9 mouse cellular contexts compared by ENCODE assay signal in the genomic region with DNA sequence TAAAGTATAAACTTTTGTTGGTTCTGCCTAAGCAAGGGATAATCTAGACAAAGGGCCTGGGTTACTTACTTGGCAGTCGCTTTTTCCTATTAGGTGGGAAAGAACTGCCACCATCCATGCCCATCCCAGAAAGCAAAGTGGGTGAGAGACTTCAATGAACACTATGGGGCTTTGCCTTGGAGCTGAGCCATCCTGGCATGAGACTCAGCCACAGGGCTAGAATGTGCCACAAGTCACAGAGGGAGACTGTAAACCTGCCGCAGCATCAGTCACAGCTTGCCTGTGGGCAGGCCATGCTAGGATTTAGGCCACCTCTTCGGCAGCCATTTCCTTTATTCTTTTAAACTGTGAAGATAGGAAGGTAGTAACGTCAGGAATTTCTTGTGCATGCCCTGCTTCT.
A peak's percentile ranks its signal among the peaks of the same experiment; 100 is the strongest.
DNase-seq lines count a peak whose midpoint lies in the region; ATAC-seq and TF ChIP-seq lines count a peak whose summit lies in the region.
"Had no signal": no experiment of that assay in that cellular context is flagged by ENCODE, and none has a peak within 500 bp of the region (broad histone marks: within the 10 kb centered on the region; RNA-seq: fewer than 3 reads in every experiment).

No protein-coding gene starts in this region.

- no peak for TF ChIP-seq CTCF in stomach, postnatal 0 days (IDR thresholded peaks at IDR 0.05; ENCODE audit: low read depth)

- no peak for DNase-seq in heart, adult 11 months
- DNase-seq in midbrain, embryonic 11.5 days (ENCODE audit: low spot score, missing footprints), result no peak
- DNase-seq in intestine, embryonic 14.5 days (ENCODE audit: low spot score), result no peak
- DNase-seq in stomach, postnatal 0 days (ENCODE audit: low spot score), result no peak
- DNase-seq in ovary, adult 18-20 months (ENCODE audit: low spot score), result no peak
- DNase-seq: adrenal gland, adult 8-10 months; kidney, adult 2 months had no signal

- H3K9me3 ChIP-seq in heart, embryonic 15.5 days (replicated peaks), result no peaks in the 10 kb centered on the region
- H3K9me3 ChIP-seq in midbrain, embryonic 13.5 days, result no peaks in the 10 kb centered on the region
- no peaks in the 10 kb centered on the region for H3K9me3 ChIP-seq in midbrain, embryonic 11.5 days (ENCODE audit: control insufficient read depth, low read length)
- no peaks in the 10 kb centered on the region for H3K9me3 ChIP-seq in intestine, embryonic 14.5 days (ENCODE audit: control insufficient read depth, low read length)
- H3K9me3 ChIP-seq in stomach, postnatal 0 days (ENCODE audit: control insufficient read depth, low read length), result no peaks in the 10 kb centered on the region

- WGBS in heart, embryonic 15.5 days, result 74% methylated on average over 4 of the region's 4 CpGs
- 79% methylated on average over 4 of the region's 4 CpGs for WGBS in midbrain, embryonic 13.5 days
- WGBS in midbrain, embryonic 11.5 days, result 80% methylated on average over 4 of the region's 4 CpGs
- 82% methylated on average over 4 of the region's 4 CpGs for WGBS in intestine, embryonic 14.5 days
- WGBS in stomach, postnatal 0 days, result 84% methylated on average over 4 of the region's 4 CpGs

- H3K9ac ChIP-seq in heart, embryonic 15.5 days, result no peak overlapping the region
- no peak overlapping the region for H3K9ac ChIP-seq in midbrain, embryonic 13.5 days (replicated peaks)
- H3K9ac ChIP-seq in midbrain, embryonic 11.5 days (ENCODE audit: low read length), result no peak overlapping the region
- no peak overlapping the region for H3K9ac ChIP-seq in intestine, embryonic 14.5 days (ENCODE audit: low read length)
- H3K9ac ChIP-seq in stomach, postnatal 0 days (ENCODE audit: low read length), result no peak overlapping the region

- TF ChIP-seq EP300 in stomach, postnatal 0 days (optimal IDR thresholded peaks at IDR 0.05), result no peak

- H3K4me1 ChIP-seq in heart, embryonic 15.5 days (replicated peaks), result peaks cover 19% of the 10 kb centered on the region
- peaks cover 22% of the 10 kb centered on the region for H3K4me1 ChIP-seq in midbrain, embryonic 13.5 days (replicated peaks)
- peaks cover 16% of the 10 kb centered on the region for H3K4me1 ChIP-seq in midbrain, embryonic 11.5 days (ENCODE audit: control insufficient read depth, insufficient read depth, low read length)
- H3K4me1 ChIP-seq in intestine, embryonic 14.5 days (replicated peaks; ENCODE audit: control insufficient read depth, insufficient read depth, low read length), result peaks cover 11% of the 10 kb centered on the region; the same call in 1 of the 2 replicates
- H3K4me1 ChIP-seq in stomach, postnatal 0 days (replicated peaks; ENCODE audit: control insufficient read depth, insufficient read depth), result no peaks in the 10 kb centered on the region

- H3K27me3 ChIP-seq in heart, embryonic 15.5 days, result no peaks in the 10 kb centered on the region
- H3K27me3 ChIP-seq in midbrain, embryonic 13.5 days, result no peaks in the 10 kb centered on the region
- H3K27me3 ChIP-seq in midbrain, embryonic 11.5 days (ENCODE audit: control insufficient read depth, insufficient read depth, low read length), result no peaks in the 10 kb centered on the region
- H3K27me3 ChIP-seq in intestine, embryonic 14.5 days (replicated peaks; ENCODE audit: control insufficient read depth, insufficient read depth, low read length), result no peaks in the 10 kb centered on the region
- H3K27me3 ChIP-seq in stomach, postnatal 0 days (ENCODE audit: control insufficient read depth, insufficient read depth, low read length), result no peaks in the 10 kb centered on the region

- H3K4me3 ChIP-seq in heart, embryonic 15.5 days, result no peak overlapping the region
- no peak overlapping the region for H3K4me3 ChIP-seq in midbrain, embryonic 13.5 days (replicated peaks)
- H3K4me3 ChIP-seq in midbrain, embryonic 11.5 days (ENCODE audit: low read depth, low read length), result no peak overlapping the region
- H3K4me3 ChIP-seq in intestine, embryonic 14.5 days (ENCODE audit: low read depth, low read length), result no peak overlapping the region
- H3K4me3 ChIP-seq in stomach, postnatal 0 days (ENCODE audit: low read depth, low read length), result no peak overlapping the region

- H3K36me3 ChIP-seq in heart, embryonic 15.5 days, result no peaks in the 10 kb centered on the region
- H3K36me3 ChIP-seq in midbrain, embryonic 13.5 days, result no peaks in the 10 kb centered on the region
- no peaks in the 10 kb centered on the region for H3K36me3 ChIP-seq in midbrain, embryonic 11.5 days (ENCODE audit: control insufficient read depth, insufficient read depth, low read length)
- H3K36me3 ChIP-seq in intestine, embryonic 14.5 days (ENCODE audit: control insufficient read depth, insufficient read depth, low read length), result no peaks in the 10 kb centered on the region
- H3K36me3 ChIP-seq in stomach, postnatal 0 days (ENCODE audit: control insufficient read depth, insufficient read depth, low read length), result no peaks in the 10 kb centered on the region

- peak overlapping the region; percentile 66 for H3K27ac ChIP-seq in heart, embryonic 15.5 days
- H3K27ac ChIP-seq in midbrain, embryonic 13.5 days, result peak overlapping the region; percentile 89; the same call in 1 of the 2 replicates
- H3K27ac ChIP-seq in midbrain, embryonic 11.5 days (ENCODE audit: low read depth, low read length), result no peak overlapping the region
- H3K27ac ChIP-seq in intestine, embryonic 14.5 days (ENCODE audit: low read depth), result peak overlapping the region; percentile 59; the same call in 1 of the 2 replicates
- 0 out of 2 replicates have a peak overlapping the region, but pooled peaks have one; percentile 9 for H3K27ac ChIP-seq in stomach, postnatal 0 days (replicated peaks)

- H3K4me2 ChIP-seq in heart, embryonic 15.5 days, result no peak overlapping the region
- H3K4me2 ChIP-seq in midbrain, embryonic 13.5 days (replicated peaks), result no peak overlapping the region
- no peak overlapping the region for H3K4me2 ChIP-seq in midbrain, embryonic 11.5 days
- H3K4me2 ChIP-seq in intestine, embryonic 14.5 days (ENCODE audit: low read length), result no peak overlapping the region
- H3K4me2 ChIP-seq in stomach, postnatal 0 days (replicated peaks; ENCODE audit: low read depth), result no peak overlapping the region

- ATAC-seq in heart, embryonic 15.5 days (replicated peaks; ENCODE audit: insufficient number of reproducible peaks, insufficient read depth, low FRiP score, low read depth), result no peak
- ATAC-seq in midbrain, embryonic 13.5 days, result no peak
- ATAC-seq in midbrain, embryonic 11.5 days (ENCODE audit: low FRiP score), result no peak
- no peak for ATAC-seq in intestine, embryonic 14.5 days (replicated peaks; ENCODE audit: low FRiP score, low TSS enrichment, low read depth)
- ATAC-seq in stomach, postnatal 0 days (ENCODE audit: low FRiP score, low TSS enrichment), result no peak
